Mouse (Mus musculus) liver, adult 2 months (tissue): ENCODE data around the gene Noxa1.

Experiments
- CTCF ChIP-seq: fragments of 200-500 bp; IDR thresholded peaks from 2 replicates; pipeline ENCODE4 v1.5.1; 2011; ENCODE audit warnings: low read depth, low read length, control low read depth
- POLR2A ChIP-seq: fragments of 200-500 bp; IDR thresholded peaks from 2 replicates; pipeline ENCODE4 v1.6.1; 2011; ENCODE audit warnings: low read length, control low read depth; ENCODE audit not compliant: insufficient read depth; ENCODE audit errors: extremely low read depth

- TF ChIP-seq CTCF (no peak), POLR2A (no peak)
Measured at GRCm38 (mm10) chr2:25111184-25111791, 16.3 kb upstream of the Noxa1 start.
